Mouse (Mus musculus): Measurements from ENCODE around the gene Gm4340.
"Not testable (repeated sequence)": the region's sequence is repeated elsewhere in the genome, so short reads cannot be mapped to it uniquely, and the experiment has no call there.

The Gm4340 gene

GRCm38 (mm10) chr10:104193742-104194141 is at the start of gene Gm4340:
TSS of gene Gm4340 (plus strand) at chr10:104194042.
- DNase-seq = not testable (repeated sequence)

DNA sequence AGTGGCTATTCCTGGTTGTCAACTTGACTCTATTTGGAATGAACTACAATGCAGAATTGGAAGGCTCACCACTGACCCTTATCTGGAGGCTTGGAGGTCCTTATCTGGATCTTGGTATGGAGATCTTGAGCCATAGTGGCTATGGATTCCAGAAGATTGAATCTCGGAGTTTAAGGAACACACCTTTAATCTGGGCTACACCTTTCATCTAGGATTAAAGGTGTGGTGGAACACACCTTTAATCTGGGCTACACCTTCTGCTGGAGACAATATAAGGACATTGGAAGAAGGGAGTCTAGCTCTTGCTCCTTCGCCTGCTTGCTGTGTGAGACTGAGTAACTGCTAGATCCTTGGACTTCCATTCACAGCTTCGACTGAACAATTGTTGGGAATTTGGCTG is 42.6 kb upstream of the Gm4340 start, which contains the start of gene Gm6763:
Gene Gm6763, plus strand, starts transcription at position 301 of the 400 bp plus-strand sequence.
- not testable (repeated sequence) for DNase-seq

GRCm38 (mm10) chr10:104159706-104160105 is 34.1 kb upstream of the Gm4340 start, which contains the start of gene Gm8764:
TSS of gene Gm8764 (plus strand) at chr10:104160006.
- not testable (repeated sequence) for DNase-seq

DNA sequence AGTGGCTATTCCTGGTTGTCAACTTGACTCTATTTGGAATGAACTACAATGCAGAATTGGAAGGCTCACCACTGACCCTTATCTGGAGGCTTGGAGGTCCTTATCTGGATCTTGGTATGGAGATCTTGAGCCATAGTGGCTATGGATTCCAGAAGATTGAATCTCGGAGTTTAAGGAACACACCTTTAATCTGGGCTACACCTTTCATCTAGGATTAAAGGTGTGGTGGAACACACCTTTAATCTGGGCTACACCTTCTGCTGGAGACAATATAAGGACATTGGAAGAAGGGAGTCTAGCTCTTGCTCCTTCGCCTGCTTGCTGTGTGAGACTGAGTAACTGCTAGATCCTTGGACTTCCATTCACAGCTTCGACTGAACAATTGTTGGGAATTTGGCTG is 25.6 kb upstream of the Gm4340 start, which contains the start of gene Gm21304:
Gene Gm21304, plus strand, starts transcription at position 301 of the 400 bp plus-strand sequence.
- not testable (repeated sequence) for DNase-seq

GRCm38 (mm10) chr10:104176724-104177123 is 17.1 kb upstream of the Gm4340 start, which contains the start of gene Gm21312:
TSS of gene Gm21312 (plus strand) at chr10:104177024.
- DNase-seq = not testable (repeated sequence)

DNA sequence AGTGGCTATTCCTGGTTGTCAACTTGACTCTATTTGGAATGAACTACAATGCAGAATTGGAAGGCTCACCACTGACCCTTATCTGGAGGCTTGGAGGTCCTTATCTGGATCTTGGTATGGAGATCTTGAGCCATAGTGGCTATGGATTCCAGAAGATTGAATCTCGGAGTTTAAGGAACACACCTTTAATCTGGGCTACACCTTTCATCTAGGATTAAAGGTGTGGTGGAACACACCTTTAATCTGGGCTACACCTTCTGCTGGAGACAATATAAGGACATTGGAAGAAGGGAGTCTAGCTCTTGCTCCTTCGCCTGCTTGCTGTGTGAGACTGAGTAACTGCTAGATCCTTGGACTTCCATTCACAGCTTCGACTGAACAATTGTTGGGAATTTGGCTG is 8.6 kb upstream of the Gm4340 start, which contains the start of gene Gm20765:
Gene Gm20765, plus strand, starts transcription at position 301 of the 400 bp plus-strand sequence.
- not testable (repeated sequence) for DNase-seq

- no peak for DNase-seq
Measured at GRCm38 (mm10) chr10:104209655-104210054, 15.8 kb downstream of the Gm4340 start.

DNA sequence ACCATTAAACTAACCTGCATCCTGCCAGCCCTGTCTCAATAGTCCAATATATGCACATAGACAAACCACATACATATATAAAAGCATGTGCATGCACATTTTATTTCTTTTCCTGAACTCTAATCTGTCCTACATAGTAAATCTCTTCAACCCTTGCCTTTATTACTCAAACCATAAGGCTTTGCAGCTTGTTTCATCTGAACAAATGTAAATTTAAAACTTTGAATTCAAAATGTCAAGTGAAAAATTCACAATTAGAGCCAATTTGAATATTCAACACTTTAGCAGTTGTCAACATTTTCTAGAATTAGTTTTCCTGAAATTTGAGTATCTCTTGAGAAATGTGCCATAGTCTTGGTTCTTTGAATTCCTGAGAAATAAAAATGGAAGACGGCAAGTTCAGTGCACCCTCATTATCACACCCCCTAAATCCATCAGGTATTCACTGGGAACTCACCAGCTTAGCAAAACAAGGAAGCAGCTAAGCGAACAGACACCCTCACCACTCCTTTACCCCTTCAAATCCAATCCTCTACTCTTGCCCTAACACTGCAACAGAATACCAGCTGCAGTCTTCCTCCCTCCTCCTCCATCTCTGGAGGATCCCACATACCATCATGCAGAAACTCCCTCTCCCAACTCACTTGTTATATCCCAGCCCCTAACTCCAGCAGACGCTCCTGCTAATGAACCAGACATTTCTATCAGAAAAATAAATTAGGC is 16.6 kb downstream of the Gm4340 start:
- no peak for DNase-seq

- no peak for DNase-seq
Measured at GRCm38 (mm10) chr10:104214527-104214926, 20.7 kb downstream of the Gm4340 start.

DNA sequence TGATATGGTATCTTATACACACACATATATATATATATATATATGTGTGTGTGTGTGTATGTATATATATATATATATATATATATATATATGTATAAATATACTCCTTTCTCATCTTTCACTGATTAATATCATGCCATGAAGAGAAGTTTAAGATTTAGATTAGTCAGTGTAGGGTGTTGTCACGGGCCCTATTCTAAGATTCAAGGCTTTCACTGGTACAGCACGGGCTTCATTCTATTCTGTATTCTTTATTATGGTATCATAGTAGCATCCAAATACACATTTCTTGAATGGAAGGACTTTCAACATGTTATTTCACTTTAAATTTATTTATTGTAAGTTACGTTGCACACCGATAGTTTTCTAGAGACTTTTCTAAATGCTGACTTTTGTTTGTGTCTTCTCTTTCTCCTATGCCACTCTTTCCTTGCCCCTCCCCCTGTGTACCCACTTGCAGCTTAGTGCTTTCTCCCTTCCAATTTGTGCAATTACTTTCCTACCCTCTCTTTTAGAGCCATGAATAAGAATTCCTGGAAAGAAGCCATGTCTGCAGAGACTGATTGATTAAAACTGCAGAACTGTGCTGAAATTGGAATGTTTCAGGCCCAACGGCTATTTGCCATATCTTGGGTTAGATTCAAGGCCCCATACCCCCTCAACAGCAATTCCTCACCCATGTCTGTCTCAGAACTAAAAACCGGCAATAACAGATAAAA is 26.6 kb downstream of the Gm4340 start:
- no peak for DNase-seq
